In the genomic region with DNA sequence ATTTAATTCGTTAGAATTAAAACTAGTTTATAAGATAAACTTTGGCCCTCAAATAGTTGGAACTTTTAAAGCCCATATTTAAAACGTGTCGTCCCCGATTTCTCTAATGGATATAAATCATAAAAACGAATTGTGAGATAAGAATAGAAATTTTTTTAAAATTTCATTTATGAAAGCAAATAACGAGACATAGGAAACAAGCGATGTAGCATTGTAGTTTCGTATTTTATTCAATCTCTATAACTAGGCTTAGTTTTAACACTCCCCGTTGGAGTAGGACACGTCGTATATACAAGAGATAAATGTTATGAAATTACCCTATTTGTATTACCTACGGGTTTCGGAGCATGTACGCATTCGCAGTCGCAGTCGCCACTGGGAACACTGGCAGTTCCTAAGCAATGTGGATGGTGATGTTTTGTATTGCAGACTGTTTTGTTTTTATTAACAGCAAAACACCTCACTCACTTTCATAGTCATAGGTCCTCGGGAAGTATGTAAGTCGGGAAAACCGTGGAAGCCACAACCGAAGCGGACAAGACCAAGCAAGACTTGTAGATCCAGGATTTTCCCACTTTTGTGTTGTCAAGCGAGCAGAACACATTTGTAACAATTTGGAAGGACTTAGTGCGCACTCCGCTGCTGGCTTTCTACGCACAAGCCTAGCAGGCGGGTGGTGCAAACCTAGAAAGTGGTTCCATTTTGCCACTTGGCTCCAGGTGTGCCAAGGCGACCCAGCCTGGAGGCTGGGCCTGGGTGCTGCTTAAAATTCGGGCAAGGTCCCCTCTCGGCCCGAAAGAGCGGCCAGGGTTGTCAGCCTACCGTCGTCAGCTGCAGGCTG, we compare ENCODE assay signal across 9 mouse cellular contexts. TPM values are rescaled to one million over a fixed set of nuclear protein-coding genes. Genes with fewer than 3 reads are reported as not detected.
DNase-seq lines count a peak whose midpoint lies in the region; ATAC-seq lines count a peak whose summit lies in the region.
"Had no signal": no experiment of that assay in that cellular context is flagged by ENCODE, and none has a peak within 500 bp of the region (broad histone marks: within the 10 kb centered on the region; RNA-seq: fewer than 3 reads in every experiment).

No protein-coding gene starts in this region.

- H3K9ac ChIP-seq in embryonic facial prominence, embryonic 11.5 days (replicated peaks; ENCODE audit: low read length), result no peak overlapping the region
- no peak overlapping the region for H3K9ac ChIP-seq in neural tube, embryonic 11.5 days (ENCODE audit: low read length)

- no peaks in the 10 kb centered on the region for H3K36me3 ChIP-seq in embryonic facial prominence, embryonic 11.5 days (replicated peaks; ENCODE audit: control insufficient read depth, insufficient read depth, low read depth, low read length)
- no peaks in the 10 kb centered on the region for H3K36me3 ChIP-seq in neural tube, embryonic 11.5 days (ENCODE audit: control insufficient read depth, insufficient read depth, low read length)

- H3K9me3 ChIP-seq in embryonic facial prominence, embryonic 11.5 days (replicated peaks; ENCODE audit: control insufficient read depth, low read length), result no peaks in the 10 kb centered on the region
- no peaks in the 10 kb centered on the region for H3K9me3 ChIP-seq in neural tube, embryonic 11.5 days (ENCODE audit: control insufficient read depth, low read length)

- WGBS in embryonic facial prominence, embryonic 11.5 days, result 3% methylated on average over 34 of the region's 34 CpGs
- 2% methylated on average over 34 of the region's 34 CpGs for WGBS in neural tube, embryonic 11.5 days

- H3K4me3 ChIP-seq in embryonic facial prominence, embryonic 11.5 days (ENCODE audit: low read depth, low read length), result peak overlapping the region; percentile 34; the same call in 1 of the 2 replicates
- H3K4me3 ChIP-seq in neural tube, embryonic 11.5 days (ENCODE audit: low read depth, low read length), result peak overlapping the region; percentile 36

- peaks cover 60% of the 10 kb centered on the region for H3K27me3 ChIP-seq in embryonic facial prominence, embryonic 11.5 days (ENCODE audit: control insufficient read depth, insufficient read depth, low read length)
- H3K27me3 ChIP-seq in neural tube, embryonic 11.5 days (ENCODE audit: control insufficient read depth, insufficient read depth, low read length), result peaks cover 74% of the 10 kb centered on the region

- DNase-seq in layer of hippocampus, postnatal 14 days (ENCODE audit: low spot score in 2 of 2), result peak; percentile 15 to 39
- DNase-seq in layer of hippocampus, adult 18-20 months (ENCODE audit: low spot score in 2 of 2), result no peak
- DNase-seq in embryonic facial prominence, embryonic 11.5 days (ENCODE audit: low spot score), result peak; percentile 49
- peak; percentile 9 for DNase-seq in induced T-regulatory cell, adult 2 months (ENCODE audit: low read depth)
- no peak for DNase-seq in neural tube, embryonic 11.5 days (ENCODE audit: low spot score)
- no peak for DNase-seq in cerebellum, adult 11-12 months
- DNase-seq in gastrocnemius, postnatal 14 days, result no peak
- DNase-seq in right cerebral cortex, postnatal 36 days (ENCODE audit: low spot score in 2 of 2), result no peak

- H3K4me1 ChIP-seq in embryonic facial prominence, embryonic 11.5 days (ENCODE audit: control insufficient read depth, insufficient read depth, low read length), result peaks cover 7% of the 10 kb centered on the region
- peaks cover 12% of the 10 kb centered on the region for H3K4me1 ChIP-seq in neural tube, embryonic 11.5 days (ENCODE audit: control insufficient read depth, insufficient read depth, low read length)

- H3K27ac ChIP-seq in embryonic facial prominence, embryonic 11.5 days (replicated peaks; ENCODE audit: low read depth, low read length), result no peak overlapping the region
- H3K27ac ChIP-seq in neural tube, embryonic 11.5 days (ENCODE audit: low read depth, low read length), result no peak overlapping the region

- H3K4me2 ChIP-seq in embryonic facial prominence, embryonic 11.5 days (ENCODE audit: low read depth, low read length), result peak overlapping the region; percentile 76
- peak overlapping the region; percentile 65 for H3K4me2 ChIP-seq in neural tube, embryonic 11.5 days (ENCODE audit: low read depth)

- ATAC-seq in embryonic facial prominence, embryonic 11.5 days (replicated peaks; ENCODE audit: insufficient number of reproducible peaks, low FRiP score, low TSS enrichment, low read depth), result no peak
- ATAC-seq in neural tube, embryonic 11.5 days (ENCODE audit: insufficient read depth, low FRiP score, low TSS enrichment), result no peak

- intact Hi-C loops in gastrocnemius, postnatal 14 days (cut with DNase I; ENCODE audit: low total_unique reads), result no loop called here

RNA-seq across cellular contexts. Expression of a gene that starts 2.0 kb away (rescaled TPM):
- total RNA-seq in layer of hippocampus, postnatal 14 days (2021), result not detected
- total RNA-seq in layer of hippocampus, adult 18-20 months (2021), result not detected
- not detected in 2 replicates for polyA plus RNA-seq in embryonic facial prominence, embryonic 11.5 days (2014; fragmentation: Nextera tagmentation; extraction: Ambion mirVana)
- polyA plus RNA-seq in neural tube, embryonic 11.5 days (2014; fragmentation: Nextera tagmentation; extraction: Ambion mirVana), result not detected in 2 replicates
- total RNA-seq in gastrocnemius, postnatal 14 days (2021), result not detected
- total RNA-seq: heart, postnatal 14 days had no signal

RNA-seq across cellular contexts. Expression of a gene that starts 23.5 kb away (rescaled TPM):
- 100 to 1,000 TPM; 224 to 237 TPM for total RNA-seq in layer of hippocampus, postnatal 14 days (2021)
- 100 to 1,000 TPM; 168 to 191 TPM for total RNA-seq in layer of hippocampus, adult 18-20 months (2021)
- polyA plus RNA-seq in embryonic facial prominence, embryonic 11.5 days (2014; fragmentation: Nextera tagmentation; extraction: Ambion mirVana), result 266 and 271 TPM in 2 replicates
- polyA plus RNA-seq in neural tube, embryonic 11.5 days (2014; fragmentation: Nextera tagmentation; extraction: Ambion mirVana), result 284 TPM in 2 replicates
- total RNA-seq in gastrocnemius, postnatal 14 days (2021), result 100 to 1,000 TPM; 512 to 650 TPM

RNA-seq across cellular contexts. Expression of a gene that starts 37.3 kb away (rescaled TPM):
- total RNA-seq in layer of hippocampus, postnatal 14 days (2021), result 1 to 10 TPM; 3.1 to 3.8 TPM
- 1 to 10 TPM; 3.5 to 4.1 TPM for total RNA-seq in layer of hippocampus, adult 18-20 months (2021)
- polyA plus RNA-seq in embryonic facial prominence, embryonic 11.5 days (2014; fragmentation: Nextera tagmentation; extraction: Ambion mirVana), result 1.3 and 2.2 TPM in 2 replicates
- 1.4 and 1.6 TPM in 2 replicates for polyA plus RNA-seq in neural tube, embryonic 11.5 days (2014; fragmentation: Nextera tagmentation; extraction: Ambion mirVana)
- 10 to 100 TPM; 15.8 to 24.1 TPM for total RNA-seq in gastrocnemius, postnatal 14 days (2021)

Comparison
In these comparisons a context has a peak if more than half of its experiments do, and no peak if none do; other contexts are left out.
1. DNase-seq: peak in layer of hippocampus, postnatal 14 days (2 of 2), embryonic facial prominence, embryonic 11.5 days (single experiment) and induced T-regulatory cell, adult 2 months (single experiment); none in layer of hippocampus, adult 18-20 months (0 of 2), neural tube, embryonic 11.5 days (single experiment), cerebellum, adult 11-12 months (single experiment), gastrocnemius, postnatal 14 days (single experiment) and right cerebral cortex, postnatal 36 days (0 of 2).